Mouse (Mus musculus): Measurements from ENCODE around the gene Nav2.

Nav2 gene

DNA sequence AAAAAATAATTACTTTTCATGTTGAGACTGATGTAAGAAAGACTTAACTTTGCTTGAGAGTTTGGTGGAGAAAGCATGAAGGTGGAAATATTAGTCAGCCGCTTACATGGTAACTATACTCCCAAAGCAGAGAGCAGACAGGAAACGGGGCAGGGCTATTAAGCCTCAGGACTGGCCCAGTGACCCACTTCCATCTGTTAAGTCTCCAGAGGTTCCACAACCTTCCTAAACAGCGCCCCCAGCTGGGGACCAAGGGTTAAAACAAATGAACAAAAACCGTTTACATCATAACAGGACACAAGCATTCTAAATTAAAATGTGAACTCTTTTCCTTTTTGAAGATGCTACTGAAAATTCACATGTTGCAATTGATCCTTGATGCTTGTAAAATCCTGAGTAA, 29.7 kb downstream of the Nav2 start:
- DNase-seq = peak; percentile 10 to 51

GRCm38 (mm10) chr7:48948381-48949108, 40.0 kb downstream of the Nav2 start:
- DNase-seq = no peak

DNA sequence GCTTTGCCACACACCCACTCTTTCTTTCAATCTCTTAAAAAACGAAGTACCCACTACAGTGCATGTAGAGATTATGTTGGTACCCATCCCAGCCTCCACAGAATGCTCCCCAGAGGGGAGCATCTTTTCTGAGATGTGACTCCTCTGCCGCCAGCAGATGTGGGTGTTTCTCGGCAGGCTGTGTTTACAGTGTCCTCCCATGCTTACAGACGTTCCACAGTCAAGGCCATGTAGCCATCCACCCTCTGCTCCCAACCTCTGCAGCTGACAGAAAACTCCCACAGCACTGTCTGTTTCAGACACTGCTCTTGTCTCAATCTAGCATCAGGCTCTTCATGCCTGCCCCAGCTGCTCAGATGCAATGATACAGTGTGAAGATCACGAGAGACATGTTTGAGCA, 46.0 kb downstream of the Nav2 start:
- no peak for DNase-seq

- DNase-seq = peak; percentile 55 to 68
Observed at GRCm38 (mm10) chr7:48958528-48959315, 50.2 kb downstream of the Nav2 start.

- DNase-seq = no peak
Observed at GRCm38 (mm10) chr7:48959316-48959661, 50.8 kb downstream of the Nav2 start.

DNA sequence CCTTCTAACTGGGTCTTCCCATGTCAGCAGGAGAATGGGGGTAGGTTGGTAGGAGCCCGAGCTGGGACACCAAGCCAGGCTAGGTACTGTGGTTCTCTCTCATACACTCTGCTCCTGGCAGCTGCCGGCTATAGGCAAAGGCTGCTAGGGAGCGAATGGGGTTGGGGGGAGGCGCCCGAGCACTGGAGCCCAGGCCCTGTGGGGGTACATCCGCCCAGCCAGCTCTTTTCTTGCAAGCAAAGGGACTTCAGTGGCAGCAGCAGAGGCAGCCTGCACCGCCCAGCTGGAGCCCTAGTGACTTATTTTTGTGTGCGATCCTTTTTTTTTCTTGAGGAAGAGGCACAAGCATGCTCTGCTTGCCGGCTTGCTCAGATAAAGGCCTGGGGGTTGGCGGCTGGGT, 51.6 kb downstream of the Nav2 start:
- no peak for DNase-seq

DNA sequence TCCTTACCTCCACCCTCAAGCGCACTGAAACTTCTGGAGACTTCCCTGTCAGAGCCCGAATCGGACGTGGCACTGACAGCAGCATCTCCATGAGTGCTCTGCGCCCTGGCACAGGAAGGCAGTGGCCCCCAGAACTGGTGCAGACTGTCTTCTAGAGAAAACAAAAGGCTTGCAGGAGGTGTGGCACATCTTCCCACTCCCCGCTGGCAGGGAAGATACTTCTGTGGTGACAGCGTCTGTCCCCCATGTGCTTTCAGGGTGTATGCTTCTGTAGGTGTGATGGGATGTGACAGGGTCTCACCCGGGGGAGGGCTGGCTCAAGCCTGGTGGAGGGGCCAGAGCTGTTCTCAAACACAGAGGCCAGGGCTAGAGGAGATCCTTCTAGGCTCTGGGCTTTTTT, 53.0 kb downstream of the Nav2 start:
- DNase-seq = no peak

DNA sequence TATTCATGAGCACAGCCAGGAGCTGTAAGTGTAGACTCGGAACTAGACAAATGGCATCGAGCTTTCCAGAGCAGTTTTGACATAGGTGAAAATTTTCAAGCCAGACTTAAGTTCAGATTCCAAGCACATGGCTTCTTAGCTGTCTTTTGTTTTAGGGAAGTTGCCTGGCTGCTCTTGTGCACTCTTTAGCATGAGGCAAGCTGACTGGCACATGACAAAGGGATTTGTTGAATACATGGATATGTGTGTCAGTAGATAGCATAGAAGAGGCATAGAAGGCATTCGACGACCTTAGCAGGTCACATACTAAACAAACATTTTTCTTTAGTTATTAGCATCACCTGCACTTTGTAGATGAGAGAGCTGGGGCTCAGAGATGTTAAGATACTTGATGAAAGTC, 53.4 kb downstream of the Nav2 start:
- DNase-seq = no peak

DNA sequence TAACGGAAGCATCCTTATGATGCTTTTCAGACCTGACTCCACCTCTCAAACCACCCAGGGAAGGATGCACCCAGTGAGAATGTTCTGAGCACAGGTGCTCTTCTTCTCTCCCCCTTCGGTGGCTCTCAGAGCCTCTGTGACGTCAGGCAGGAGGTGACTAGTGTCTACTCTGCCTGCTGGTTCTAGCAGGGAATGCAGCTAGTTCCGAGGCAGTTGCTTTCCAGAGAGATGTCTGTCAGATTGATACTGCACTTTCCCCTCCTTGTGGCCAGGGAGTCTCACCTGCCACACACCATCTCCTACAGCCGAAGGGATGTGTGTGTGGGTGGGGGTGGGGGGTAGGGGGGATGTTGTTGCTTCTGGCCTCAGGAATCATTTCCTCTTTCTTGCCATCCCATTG, 54.6 kb downstream of the Nav2 start:
- DNase-seq = no peak

DNA sequence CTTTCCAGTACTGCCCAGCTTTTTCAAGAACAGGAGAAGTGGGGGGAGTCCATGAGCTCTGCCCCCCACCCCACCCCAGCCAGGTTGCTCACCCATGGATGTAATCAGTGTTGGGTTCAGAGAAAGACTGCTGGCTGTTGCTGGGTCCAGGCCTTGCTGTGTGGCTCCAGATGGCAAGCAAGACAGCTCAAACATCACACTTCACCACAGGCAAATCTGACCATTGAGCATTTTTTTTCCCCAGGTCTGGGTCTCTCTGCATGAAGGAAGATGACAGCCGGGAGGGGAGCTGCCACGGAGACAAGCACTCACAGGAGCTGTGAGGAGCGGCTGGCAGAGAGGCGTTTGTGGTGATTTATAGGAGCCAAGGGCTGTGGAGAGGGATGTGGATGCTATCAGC, 55.0 kb downstream of the Nav2 start:
- DNase-seq = no peak

GRCm38 (mm10) chr7:48965796-48966512, 57.4 kb downstream of the Nav2 start:
- no peak for DNase-seq

DNA sequence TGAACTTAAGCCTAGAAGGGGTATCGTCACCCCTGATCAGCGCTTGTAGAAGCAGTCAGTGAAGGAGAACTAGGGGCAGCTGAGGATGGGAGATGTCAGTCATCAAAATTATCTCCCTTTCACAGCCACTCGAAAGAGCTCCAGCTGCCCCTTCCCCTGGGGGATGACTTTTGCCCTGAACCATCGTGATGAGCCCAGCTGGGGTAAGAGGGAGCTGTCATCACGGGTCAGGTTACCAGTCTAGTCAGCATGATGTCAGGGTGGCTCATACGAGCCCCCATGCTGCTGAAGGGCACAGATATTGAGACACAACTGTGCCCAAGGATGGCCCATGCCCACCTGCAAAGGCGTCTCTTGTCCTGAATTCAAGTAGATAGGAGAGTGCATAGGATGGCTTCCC, 72.5 kb downstream of the Nav2 start:
- no peak for DNase-seq

- DNase-seq = no peak
Observed at GRCm38 (mm10) chr7:48981814-48982213, 73.3 kb downstream of the Nav2 start.

DNA sequence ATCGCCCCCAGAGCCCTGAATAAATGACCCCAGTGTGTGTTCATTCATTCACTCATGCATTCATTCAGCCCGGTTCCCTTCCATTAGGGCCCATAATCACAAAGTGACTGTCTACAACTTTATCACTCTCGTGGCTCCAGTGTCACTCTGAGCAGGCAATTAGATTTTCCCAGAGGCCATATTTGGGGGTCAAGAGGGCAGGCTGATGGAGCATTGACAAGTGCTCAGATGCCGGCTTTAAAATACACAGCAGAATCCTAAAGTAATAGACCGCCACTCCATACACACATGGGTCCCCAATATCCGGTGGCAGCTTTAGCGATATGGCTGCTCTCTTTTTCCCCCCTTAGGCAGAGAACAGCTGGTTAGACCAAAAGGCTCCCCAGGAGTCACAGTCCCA, 74.1 kb downstream of the Nav2 start:
- no peak for DNase-seq

- no peak for DNase-seq
Observed at GRCm38 (mm10) chr7:48991911-48992552, 83.5 kb downstream of the Nav2 start.

DNA sequence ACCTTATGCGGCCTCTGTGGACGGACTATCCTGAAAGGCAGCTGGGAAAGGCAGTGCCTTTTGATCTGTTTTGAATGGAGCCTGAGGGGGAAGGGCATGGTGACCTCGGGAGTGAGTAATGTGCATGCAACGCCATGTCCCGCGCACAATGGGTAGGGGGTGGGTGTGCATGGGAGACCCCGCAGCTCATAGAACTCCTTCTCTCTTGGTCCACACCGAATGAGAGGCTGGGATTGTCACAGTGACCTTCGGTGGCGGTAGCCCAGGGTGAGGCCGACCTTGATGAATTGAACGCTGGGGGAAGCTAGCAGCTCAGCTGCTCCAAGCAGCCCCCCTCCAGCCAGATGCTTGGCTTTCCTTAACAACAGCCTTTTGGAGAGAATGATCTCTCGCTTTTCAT, 86.7 kb downstream of the Nav2 start:
- no peak for DNase-seq

- no peak for DNase-seq
Observed at GRCm38 (mm10) chr7:48995701-48996100, 87.2 kb downstream of the Nav2 start.

GRCm38 (mm10) chr7:48996829-48997228, 88.3 kb downstream of the Nav2 start:
- DNase-seq = peak; percentile 15 to 30

- DNase-seq = no peak
Observed at GRCm38 (mm10) chr7:48998097-48998496, 89.6 kb downstream of the Nav2 start.

- DNase-seq = peak; percentile 11 to 12
Observed at GRCm38 (mm10) chr7:48998595-48998994, 90.1 kb downstream of the Nav2 start.

- no peak for DNase-seq
Observed at GRCm38 (mm10) chr7:49000816-49001215, 92.3 kb downstream of the Nav2 start.

DNA sequence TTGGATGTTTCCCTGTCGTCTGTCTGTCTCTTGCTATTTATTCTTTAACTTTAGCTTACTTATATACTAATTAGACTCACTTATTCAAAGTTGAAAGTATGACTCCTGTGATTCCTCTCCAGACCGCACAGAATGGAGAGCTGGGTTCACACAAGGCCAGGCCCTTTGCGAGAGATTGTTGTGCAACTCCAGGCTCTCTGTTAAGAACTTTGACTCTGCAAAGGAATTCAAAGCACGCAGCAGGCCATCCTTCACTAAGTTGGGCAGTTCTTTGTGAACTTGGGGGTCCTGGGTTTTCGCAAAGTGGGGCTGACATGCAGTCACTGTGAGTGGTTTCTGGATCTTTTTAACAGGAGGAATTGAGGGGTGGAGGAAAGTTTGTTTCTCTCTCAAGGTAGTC, 95.9 kb downstream of the Nav2 start:
- peak; percentile 46 to 69 for DNase-seq

- no peak for DNase-seq
Observed at GRCm38 (mm10) chr7:49006886-49007285, 98.4 kb downstream of the Nav2 start.

Measured in kidney, postnatal 36 days (tissue).